Mouse (Mus musculus) heart, postnatal 10 days (tissue): ENCODE measurements around the gene Idh2. TPM values are rescaled to one million over a fixed set of nuclear protein-coding genes. Genes with fewer than 3 reads are reported as not detected.

ENCODE experiments used
- total RNA-seq, 2 experiments: library from RNA; stranded (reverse); gene quantifications; 2 replicates each; pipeline ENCODE4 v1.2.3; 2021

Gene Idh2
- total RNA-seq, 2 experiments from 2014 or later = 1,610 to 1,731 TPM

Other genes with a start within 250 kb of the Idh2 start
- gene Ap3s2, start 194.7 kb downstream of the Idh2 start, total RNA-seq = 10 to 100 TPM; 20.5 to 24.1 TPM
- 10 to 100 TPM; 15.8 to 18.5 TPM for gene Arpin, start 180.0 kb downstream of the Idh2 start, total RNA-seq
- 10 to 100 TPM; 20.1 to 24.4 TPM for gene Zfp710, start 90.6 kb downstream of the Idh2 start, total RNA-seq
- gene Sema4b, start 71.4 kb upstream of the Idh2 start, total RNA-seq = 10 to 100 TPM; 14.7 to 16.6 TPM
- 10 to 100 TPM; 27.8 to 28.1 TPM for gene Cib1, start 117.4 kb upstream of the Idh2 start, total RNA-seq
- 1 to 10 TPM; 2.2 to 2.4 TPM for gene Gdpgp1, start 117.5 kb upstream of the Idh2 start, total RNA-seq
- gene Ttll13, start 131.0 kb upstream of the Idh2 start, total RNA-seq = under 1 TPM; 0.45 to 0.74 TPM
- 10 to 100 TPM; 24.0 to 27.5 TPM for gene Ngrn, start 145.8 kb upstream of the Idh2 start, total RNA-seq
- gene Vps33b, start 154.3 kb upstream of the Idh2 start, total RNA-seq = 10 to 100 TPM in 1 of 2 experiments, 1 to 10 TPM in 1; 7.7 to 10.9 TPM
- 10 to 100 TPM; 40.0 to 43.7 TPM for gene Prc1, start 179.1 kb upstream of the Idh2 start, total RNA-seq
- gene Rccd1, start 209.1 kb upstream of the Idh2 start, total RNA-seq = 10 to 100 TPM in 1 of 2 experiments, 1 to 10 TPM in 1; 7.1 to 10.1 TPM
- 10 to 100 TPM; 17.9 to 18.9 TPM for gene Unc45a, start 225.6 kb upstream of the Idh2 start, total RNA-seq
- gene Hddc3, start 227.7 kb upstream of the Idh2 start, total RNA-seq = 10 to 100 TPM; 33.1 to 35.5 TPM